Mouse (Mus musculus) ovary, adult 18-20 months (tissue): ENCODE results near the gene Pax2.

Experiments used
- DNase-seq: peaks from one replicate; pipeline ENCODE4 v3.0.0; 2022; ENCODE audit warnings: low spot score, mixed read lengths

Gene Pax2

DNA sequence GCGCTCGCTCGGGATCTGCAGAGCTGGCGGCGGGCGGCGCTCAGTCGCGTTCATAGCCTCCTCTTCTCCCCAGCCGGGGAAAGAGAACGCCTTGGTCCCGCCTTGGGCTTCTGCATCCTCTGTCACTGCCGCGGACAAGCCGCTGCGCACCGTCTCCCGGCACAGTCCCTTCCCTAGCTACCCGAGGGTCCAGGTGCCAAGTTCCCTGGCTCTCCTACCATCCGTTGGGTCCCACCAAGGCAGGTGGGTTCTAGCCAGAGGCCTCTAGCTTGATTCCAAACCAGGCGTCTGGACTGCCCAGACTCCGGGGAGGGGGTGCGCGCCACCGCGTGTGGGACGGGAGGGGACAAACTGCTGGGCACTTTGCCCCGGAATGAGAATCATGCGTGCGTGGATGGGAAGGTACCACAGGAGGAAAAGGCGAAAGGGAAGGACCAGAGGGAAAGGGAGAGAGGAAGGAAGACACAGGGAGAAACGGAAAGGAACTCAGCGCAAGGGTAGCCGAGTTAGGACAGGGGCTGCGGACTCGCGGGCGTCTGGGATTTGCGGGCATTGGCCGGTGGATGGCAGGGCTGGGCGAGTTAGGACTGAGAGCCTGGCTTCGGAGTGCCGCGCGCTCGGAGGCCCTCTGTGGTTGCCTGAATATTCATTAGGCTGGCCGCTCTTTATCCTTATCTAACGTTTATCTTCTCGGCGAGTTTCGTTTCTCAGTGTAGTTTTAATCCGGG lies at the start of gene Pax2:
Pax2 (plus strand) TSS at position 353 of the 728 bp plus-strand sequence.
- DNase-seq, result no peak

DNA sequence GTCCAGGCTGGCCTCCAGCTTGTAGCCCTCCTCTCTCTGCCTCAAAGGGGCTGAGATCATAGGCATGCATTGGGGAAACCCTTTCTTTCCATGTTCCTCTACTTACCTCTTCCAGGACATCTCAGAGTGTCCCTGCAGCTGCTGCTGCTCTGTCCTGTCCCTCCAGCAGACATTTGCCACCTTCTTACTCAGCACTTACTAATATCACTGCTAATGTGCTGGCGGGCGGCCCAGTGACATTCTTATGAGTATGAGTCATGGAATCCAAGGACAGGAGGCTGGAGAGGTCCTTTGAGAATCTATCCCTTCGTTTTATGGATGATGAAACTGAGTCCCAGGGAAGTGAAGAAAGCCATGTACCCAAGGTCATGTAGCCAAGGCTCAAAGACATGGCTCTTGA lies 47.0 kb upstream of the Pax2 start:
- no peak for DNase-seq

DNA sequence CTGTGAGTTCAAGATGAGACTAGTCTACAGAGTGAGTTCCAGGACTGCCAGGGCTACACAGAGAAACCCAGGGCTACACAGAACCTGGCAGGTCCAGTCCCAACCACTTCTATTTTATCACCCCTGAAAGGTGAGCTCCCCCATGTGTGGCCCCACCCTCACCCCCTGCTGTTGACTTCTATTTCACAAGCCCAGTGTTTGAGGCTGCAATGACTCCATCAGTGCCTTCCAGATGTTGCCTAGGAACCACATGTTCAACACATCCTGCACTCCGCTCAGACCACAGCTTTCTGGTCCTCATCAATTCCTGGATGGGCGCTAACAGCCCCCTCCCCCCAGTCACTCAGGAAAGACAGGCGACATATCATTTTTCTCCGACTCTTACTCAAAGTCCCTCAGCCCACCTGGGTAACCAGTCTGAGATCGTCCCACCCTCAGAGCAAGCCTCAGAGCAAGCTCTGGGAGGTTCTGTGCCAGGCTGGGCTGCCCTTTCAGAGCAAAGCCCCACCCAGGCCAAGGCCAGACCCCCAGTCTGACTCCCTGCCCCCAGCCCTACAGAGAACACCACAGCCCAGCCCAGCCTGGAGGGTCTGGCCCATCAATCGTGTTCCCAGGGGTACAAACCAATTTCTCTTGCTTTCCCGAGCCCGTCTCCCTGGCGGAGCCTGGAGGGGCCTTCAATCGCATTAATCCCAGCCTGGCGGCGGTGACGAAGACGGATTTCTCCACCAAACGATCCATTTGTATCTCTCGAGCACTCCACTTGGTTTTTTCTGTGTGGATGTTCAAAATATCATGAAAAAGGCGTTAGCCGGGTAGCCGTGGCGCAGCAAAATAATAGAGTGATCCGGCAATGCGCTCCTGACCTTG lies 38.9 kb upstream of the Pax2 start:
- no peak for DNase-seq

DNA sequence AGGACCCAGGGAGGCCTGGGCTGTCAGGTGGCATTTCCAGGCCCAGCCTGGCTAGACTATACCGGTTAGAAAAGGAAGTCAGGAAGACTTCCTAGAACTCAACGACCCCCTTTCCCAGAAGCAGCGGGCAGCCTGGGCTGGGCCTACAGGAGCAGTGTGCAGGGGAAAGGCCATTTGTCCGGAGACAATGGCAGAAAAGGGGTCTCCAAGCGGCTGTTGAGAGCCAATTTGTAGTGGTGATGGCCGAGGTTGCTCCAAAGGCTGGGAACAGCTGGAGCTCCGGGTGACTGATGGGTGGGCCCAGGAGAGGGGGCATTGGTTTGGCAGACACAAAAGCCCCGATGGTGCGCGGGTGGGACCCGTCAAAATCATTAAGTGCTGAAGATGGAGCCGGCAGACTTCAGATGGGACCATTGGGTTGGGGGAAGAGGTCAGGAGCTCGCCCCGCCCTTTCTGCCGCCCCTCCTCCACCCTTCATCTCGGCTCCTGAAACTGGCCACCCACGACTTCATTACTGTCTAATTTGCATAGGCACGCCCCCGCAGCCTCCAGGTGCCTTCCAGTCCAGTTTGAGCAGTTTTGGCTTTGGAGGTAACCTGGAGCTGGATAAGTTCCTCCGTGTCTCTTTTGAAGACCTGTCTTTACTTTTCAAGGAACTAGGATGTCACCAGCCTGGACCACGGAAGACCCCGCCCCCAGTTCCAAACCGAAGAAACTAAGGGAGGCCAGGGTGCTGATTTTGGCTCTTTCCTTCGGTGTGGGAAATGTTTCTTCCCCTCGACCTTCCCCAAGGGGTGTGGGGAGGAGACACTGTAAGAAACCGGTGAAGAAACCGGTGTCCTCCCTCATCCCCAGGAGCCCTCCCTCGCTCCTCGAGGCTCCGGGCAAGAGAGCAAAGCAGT lies 36.3 kb upstream of the Pax2 start:
- no peak for DNase-seq

DNA sequence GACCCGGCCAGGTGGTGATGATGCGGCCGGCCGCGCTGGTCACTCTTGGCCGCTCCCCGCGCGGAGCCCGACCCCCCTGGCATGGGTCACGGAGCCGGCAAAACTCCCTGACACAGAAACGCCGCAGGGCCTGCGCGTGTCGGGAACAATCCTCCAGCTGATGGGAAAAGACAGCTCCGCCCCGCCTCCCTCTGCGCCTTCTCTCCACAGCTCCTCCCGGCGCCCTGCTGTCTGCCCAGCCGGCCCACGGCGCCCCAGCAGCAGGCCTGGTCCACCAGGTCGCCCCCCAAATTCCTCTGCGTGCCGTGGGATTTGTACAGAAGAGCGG lies 35.7 kb upstream of the Pax2 start:
- DNase-seq, result no peak

DNA sequence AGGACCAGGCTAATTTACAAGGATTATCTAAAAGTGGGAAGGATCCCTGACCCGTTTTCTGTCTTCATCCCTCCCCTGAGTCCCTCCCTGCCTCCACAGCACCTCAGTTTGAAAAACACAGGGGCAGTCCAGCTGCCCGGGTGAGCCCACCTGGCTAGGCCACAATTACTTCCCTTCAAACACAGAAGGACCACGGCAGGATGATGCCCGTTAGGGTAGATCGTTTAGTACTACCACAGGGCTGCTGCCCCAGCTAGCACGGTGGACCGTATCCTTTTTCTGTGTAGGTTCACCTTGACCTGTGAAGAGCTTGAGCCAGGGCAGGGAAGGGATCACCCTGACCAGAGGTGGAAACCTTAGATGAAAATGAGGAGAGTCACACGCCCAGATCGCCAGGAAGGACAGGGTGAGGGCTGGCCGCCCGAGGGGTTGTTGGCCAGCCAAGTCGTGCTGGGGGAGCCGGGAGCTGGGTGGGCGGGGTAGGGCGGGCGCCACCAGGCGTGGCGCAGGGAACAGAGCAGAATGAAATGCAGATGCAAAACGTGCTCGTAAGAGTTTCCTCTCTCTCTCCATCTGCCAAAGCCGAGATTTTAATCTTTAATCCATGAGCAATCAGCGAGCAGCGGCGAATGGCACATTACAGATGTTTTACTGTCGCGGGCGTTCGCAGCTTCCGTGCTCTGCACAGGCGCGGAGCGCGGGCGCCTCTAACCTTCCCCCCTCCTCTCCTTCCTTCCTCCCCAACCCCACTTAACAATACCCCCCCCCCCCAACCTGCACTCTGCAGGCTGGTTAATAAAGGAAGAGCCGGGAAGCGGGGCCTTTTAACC lies 32.0 kb upstream of the Pax2 start:
- no peak for DNase-seq

DNA sequence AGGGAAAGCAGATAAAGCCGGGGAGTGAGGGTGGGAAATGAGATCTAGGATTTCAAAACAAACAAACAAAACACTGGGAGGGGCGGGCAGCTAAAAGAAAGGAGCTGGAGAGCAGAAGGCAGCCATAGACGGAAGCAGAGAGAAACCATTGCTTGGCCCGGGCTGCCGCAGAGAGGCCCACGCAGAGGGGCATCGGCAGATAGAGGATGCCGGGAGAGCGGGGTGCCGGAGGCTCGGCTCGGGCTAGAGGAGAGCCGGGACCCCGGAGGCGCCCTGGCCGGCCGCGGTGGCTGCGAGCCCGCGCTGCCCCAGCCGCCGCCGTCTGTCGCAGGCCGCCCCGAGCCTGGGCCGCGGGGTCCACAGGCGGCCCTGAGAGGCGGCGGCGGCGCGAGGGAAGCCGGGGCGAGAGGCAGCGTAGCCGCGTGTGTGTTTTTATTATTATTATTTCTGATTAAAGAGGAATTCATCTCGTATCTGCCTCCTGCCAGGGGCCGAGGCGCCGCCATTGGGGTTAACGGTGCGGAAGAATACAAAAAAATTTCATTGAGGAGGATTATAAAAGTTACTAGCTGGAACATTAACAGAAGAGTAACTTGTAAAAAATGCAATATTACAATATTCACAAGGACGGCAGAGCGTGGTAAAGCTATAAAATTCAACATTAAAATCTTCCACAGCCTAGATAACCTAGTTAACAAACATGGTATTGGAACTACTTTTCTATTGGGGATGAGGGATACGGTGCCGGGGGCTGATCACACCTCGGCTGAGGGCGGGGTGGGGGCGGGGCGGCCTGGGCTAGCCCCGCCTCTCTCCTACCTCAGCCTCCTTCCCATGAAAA lies 29.7 kb upstream of the Pax2 start:
- DNase-seq, result no peak

DNA sequence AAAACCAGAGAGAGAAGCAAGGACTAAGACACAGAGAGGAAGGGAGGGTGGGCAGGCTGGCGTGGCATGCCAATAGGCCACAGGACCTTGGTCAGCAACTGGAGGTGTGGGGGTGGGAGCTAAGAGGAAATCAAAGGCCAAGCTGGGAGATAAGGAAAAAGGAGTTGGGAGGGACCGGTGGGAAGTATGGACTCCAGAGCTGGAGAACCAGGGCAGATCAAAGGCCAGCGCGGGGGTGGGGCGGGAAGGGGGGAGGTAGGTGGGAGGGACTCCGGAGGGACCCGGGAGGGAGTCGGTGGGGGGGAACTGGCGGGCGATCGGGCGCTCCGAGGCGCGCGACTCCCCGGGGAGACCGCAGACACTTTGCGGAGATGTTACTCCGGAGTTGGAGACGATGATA lies 21.7 kb upstream of the Pax2 start:
- DNase-seq, result no peak

DNA sequence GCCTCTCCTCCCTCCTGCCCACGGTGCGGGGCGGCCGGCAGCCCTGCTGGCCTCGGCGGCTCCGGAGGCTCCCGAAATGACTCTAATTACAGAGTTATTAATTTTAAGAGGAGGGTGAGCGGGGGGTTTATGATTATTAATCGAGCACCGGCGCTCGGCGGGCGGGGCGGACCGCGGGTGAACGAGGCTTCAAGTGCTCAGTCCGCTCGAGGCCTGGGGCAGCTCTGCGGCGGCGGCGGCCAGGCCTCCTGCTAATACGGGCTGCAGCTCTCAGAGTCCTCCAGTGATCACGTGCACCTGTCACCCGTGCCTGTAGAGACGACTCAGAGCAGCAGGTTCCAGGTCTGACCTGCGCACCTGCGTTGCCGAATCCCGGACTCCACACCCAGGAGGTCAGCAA lies 21.2 kb upstream of the Pax2 start:
- no peak for DNase-seq

DNA sequence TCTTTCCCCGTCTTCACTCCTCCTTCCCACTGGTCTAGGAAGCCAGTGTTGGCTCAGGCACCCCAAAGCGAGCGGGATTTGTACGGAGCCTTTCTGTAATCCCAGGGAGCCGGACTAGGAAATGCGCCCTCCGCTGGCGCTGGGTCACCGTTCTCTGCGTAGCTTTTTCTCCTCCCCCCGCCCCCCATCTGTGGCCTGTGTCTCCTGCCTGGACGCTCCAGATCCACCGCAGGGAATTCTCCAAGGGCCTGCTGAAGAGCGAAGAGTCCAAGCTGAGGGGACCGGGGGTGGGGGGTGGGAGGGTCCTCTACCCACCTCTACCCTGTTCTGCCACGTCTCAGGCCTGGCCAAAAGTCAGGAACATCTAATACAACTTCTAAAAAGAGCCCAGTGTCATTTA lies 15.5 kb upstream of the Pax2 start:
- no peak for DNase-seq

DNA sequence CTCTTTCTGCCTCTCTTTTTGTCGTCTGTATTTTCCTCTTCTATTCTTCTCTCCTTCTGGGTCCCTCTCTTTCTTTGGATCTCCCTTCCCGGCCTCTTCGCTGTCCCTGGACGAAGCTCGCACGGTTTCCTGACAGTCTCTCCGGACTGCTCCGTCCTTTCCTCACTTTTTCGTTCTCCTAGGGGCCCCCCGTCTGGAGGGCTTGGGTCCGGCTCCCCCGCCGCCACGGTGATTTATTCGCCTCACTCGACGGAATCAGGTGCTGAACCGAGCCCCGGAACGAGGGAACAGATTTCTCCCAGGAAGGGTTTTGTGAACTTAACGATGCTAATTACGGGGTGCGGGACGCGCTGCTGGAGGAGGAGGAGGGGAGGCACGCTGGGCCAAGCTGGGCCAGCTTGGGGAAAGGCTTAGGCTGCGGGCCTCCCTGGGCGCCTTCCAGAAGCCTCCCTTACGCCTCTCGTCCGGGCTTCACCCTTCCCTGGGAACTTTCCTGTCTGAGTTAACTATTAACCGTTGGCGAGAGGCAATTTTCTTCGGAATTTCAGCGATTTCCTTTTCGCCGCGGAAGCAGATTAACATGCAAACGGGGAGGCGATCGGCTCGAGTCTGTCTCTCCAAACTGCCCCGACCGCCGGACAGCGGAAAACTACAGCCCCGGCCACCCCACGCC lies 14.6 kb upstream of the Pax2 start:
- no peak for DNase-seq

DNA sequence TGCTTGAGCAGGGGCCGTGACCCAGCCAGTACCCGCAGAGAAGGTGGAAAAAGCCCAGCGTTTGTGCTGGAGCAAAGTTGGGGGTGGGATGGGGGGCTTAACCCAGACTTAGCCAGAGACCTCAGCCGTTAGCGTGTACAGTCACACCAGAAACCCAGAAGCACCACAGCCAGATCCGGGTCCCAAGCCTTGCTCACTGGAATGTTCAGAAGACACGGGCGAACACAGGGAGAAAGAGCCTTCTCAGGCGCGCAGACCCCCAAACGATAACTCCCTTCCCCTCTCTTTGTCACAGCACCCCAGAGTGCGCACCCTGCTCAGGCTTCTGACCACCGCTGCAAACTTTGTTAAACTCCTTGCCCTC lies 14.1 kb upstream of the Pax2 start:
- DNase-seq, result no peak

DNA sequence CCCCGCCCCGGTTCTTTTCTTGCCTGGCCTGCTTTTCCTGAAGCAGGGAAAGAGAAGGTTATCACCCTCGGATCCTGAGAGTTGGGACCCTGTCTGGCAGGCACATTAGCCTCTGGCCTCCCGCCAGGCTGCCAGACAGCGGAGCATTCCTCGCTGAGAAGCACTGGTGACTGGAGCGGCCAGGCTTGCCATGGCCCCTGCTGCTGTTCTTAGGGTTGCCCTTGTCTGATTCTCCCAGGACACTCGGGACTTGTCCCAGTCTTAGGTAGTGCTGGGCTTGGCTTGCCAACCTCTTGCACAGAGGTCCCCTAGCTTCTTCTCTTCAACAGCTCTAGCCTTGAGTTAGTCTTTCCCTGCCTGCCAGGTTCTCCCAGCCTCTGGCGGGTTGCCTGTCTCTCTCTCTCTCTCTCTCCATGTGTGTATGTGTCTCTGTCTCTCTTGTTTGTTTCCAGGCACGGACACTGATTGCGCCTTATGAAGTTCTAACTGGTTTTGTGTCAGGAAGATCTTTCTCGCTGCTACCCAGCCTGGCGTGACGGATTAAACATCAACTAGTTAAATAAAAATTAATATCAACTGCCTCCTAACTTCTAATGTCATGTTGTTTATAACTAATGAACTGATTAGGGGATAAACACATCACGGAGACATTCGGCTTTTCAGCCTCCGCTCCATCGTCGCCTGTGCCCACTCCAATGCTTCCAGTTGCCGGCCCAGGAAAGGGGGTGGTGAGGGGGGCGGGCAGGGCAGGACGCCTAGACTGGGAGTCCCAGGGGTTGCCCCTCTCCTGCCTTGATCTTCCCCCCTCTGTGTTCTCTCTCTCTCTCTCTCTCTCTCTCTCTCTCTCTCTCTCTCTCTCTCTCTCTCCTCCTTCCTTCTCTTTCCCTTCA lies 13.5 kb upstream of the Pax2 start:
- no peak for DNase-seq

DNA sequence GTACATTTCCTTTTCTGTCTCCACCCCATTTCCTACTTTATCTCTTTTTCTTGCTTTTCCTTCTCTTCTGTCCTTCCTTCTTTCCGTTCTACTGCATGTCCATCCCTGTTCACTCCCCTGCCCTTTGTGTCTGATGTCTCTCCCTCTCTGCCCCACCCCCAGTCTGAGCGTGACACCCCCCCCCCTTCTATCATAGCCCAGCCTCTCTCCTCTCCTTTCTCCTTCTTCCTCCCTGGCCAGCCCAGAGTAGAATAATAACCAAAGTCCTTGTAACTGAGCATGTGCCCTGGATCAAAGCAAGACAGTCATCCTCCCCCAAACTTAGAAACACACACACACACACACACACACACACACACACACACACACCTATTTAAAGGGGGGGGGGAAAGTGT lies 12.8 kb upstream of the Pax2 start:
- DNase-seq, result no peak

DNA sequence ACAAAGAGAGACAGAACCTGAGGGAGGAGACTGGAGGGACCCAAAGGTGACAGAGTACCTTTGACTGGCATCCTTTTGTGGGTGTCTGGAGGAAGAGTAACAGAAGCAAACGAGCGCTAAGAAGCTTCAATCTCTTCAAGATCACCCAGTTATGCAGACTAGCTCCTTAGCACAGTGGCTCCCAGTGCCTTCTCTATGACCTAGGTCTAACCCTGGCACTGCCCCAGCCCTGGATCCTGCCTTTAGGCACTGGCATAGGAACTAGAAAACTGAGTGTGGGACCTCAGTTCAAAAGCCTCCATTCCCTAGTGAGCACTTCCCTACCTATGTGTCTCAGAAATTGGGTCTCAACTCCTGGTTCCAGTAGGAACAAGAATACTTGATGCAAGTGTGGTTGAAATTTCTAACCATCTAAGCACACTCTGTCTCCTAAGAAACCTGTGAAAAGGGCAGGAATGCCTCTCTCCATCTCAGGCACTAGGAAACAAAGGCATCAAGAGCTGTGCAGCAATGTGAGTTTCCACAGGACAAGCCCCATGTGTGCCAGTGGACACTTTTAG lies 11.8 kb upstream of the Pax2 start:
- no peak for DNase-seq

DNA sequence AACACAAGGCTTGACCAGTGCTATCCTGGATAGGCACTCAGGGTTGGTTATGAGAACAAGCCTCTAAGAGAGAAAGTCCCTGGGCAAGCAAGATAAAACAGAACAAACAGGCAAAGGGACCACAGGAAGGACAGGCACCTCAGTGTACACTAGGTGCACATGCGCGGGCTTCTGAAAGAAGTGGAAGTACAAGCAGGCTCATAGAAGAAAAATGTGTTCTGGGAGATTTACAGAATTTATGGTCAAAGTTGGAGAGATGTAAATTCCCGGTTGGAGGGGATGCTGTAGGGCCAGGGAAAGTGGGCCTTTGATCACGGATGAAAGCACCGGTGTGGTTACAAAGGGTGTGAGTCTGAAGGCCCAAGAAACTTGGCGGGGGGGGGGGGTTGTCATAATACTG lies 10.1 kb upstream of the Pax2 start:
- DNase-seq, result no peak

DNA sequence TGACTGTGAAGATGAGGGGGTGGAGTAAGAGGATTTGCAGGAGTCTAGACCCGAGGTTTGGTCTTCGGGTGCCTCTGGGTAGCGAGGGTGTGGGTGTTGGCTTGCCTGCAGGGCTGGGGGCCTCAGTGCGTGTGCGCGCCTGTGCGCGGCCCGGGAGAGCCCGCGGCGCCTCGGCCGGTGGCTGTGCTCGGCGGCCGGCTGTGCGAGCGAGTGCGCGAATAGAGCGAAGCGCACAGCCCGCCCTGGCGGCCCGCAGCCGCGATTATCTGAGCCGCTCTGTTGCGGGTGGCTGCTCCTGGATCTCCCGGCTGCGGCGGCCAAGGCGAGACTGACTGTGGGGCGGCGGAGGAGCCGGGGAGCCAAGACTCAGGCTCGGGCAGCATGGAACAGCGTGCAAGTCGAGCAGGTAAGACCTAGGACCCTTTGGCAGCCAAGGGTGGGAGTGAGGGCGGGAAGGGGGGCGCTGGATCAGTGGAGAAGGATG lies 9.3 kb upstream of the Pax2 start:
- DNase-seq, result no peak

DNA sequence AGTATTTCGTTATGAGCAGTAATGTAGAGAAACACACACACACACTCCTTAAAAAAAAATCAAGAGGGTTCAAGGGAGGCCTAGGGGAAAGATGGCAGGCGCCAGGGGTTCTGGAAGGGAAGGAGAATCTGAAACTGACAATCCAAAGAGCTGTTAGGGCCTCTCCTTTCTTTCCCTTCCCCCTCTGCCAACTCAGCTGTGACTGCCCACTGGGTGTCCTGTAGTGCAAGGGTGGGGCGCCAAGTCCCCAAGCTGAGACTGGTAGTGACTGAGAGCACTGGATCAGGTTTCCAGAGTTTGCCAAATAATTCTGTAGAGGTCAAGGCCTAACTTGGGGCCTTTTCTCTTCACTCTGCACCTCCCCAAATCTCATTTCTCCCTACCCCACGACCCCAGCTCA lies 8.4 kb upstream of the Pax2 start:
- no peak for DNase-seq

DNA sequence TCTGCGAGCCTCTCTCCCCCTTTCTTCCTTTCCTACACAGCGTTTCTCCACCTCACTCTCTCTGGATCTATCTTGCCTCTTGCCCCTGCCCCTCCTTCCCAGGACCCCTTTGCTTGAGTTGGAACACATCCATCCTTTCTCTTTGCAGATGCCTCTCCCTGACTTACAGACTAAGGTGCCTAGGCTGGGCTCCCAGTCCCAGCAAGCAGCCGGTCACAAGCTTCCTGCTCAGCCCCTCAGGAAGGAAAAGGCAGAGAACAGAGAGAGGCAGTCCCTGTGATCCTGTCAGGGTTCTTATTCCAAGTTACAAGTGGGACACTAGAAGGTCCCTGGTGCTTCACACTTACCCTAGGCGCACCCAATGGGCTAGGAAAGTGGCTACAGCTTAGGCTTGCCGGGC lies 7.6 kb upstream of the Pax2 start:
- no peak for DNase-seq
